Mouse (Mus musculus): Measurements from ENCODE around the gene Cabcoco1. TPM values are rescaled to one million over a fixed set of nuclear protein-coding genes. Genes with fewer than 3 reads are reported as not detected.

The Cabcoco1 gene
- polyA plus RNA-seq, 1 experiment: not detected

DNA sequence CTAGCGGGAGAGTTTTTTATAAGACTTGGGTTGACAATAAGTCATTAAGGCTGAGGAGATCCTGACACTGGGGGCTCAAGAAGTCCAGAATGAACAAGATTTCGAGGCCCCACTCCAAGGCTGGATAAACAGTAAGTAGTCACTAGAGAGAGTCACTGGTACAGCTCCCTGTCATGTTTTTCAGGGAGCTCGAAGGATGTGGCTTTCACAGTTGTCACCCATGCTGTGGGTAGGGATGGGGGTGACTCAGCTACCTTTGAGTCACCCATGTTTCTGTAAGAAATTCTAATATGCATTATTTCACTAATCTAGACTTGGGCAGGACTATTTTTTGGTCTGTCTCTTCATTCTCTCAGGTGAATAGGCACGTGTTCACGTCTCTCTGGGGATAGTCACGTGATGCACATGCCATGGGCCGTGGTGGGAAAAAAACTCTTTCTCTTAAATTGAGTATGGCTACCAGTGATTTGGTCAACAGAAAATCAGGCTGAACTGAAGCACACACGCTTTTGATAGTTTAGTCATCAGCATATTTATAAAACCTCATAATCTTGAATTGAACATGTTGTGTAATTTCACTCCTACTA is 29.2 kb downstream of the Cabcoco1 start:
- H3K27ac ChIP-seq (ENCODE audit: insufficient read depth, low read depth, low read length): no peak overlapping the region
- H3K4me3 ChIP-seq (ENCODE audit: insufficient read depth, low read length): no peak overlapping the region
- no peaks in the 10 kb centered on the region for H3K4me1 ChIP-seq (ENCODE audit: control insufficient read depth, insufficient read depth, low read length)
- TF ChIP-seq POLR2A (IDR thresholded peaks at IDR 0.05; ENCODE audit: borderline replicate concordance, low read depth, low read length): no peak
- TF ChIP-seq CTCF (IDR thresholded peaks at IDR 0.05; ENCODE audit: low read depth, low read length): no peak

DNA sequence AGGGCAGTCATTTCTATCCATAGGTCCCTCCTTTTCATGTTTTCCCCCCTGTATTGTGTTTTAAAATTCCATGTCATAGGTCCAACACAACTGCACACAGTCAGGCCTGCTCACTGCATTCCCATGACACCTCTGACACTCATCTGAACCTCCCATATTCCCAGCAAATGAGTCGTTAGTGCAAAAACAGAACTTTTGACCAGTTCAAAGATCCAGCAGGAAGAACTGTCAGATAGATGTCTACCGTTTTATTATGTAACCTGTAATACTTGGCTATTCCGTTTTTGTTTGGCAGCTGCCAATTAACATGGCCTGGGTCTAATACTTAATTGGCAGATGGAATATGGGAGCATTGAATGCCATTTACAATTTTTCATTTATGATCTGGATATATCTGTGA is 34.0 kb downstream of the Cabcoco1 start:
- TF ChIP-seq CTCF (IDR thresholded peaks at IDR 0.05; ENCODE audit: low read depth, low read length): no peak
- no peak for TF ChIP-seq POLR2A (IDR thresholded peaks at IDR 0.05; ENCODE audit: borderline replicate concordance, low read depth, low read length)
- Histone ChIP-seq H3K27ac (ENCODE audit: insufficient read depth, low read depth, low read length) (no peak overlapping the region), H3K4me3 (ENCODE audit: insufficient read depth, low read length) (no peak overlapping the region), H3K4me1 (ENCODE audit: control insufficient read depth, insufficient read depth, low read length) (no peaks in the 10 kb centered on the region)

DNA sequence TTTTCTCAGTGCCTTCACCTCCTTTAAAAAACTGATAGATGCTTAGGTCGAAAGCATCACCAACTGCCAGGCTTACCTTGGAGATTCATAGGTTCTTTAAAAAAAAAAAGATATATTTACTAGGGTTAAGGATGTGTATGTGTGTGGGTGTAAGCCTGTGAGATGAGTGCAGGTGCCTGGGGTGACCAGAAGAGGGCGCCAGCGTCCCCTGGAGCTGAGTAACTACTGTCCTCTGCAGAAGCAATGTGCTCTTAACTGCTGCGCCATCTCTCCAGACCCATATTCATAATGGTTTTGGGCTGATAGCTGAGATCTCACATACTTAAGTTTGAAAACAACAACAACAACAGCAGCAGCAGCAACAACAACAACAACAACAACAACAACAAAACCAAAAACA is 35.5 kb downstream of the Cabcoco1 start:
- Histone ChIP-seq H3K4me3 (ENCODE audit: insufficient read depth, low read length) (no peak overlapping the region), H3K4me1 (ENCODE audit: control insufficient read depth, insufficient read depth, low read length) (no peaks in the 10 kb centered on the region), H3K27ac (ENCODE audit: insufficient read depth, low read depth, low read length) (no peak overlapping the region)
- TF ChIP-seq POLR2A (IDR thresholded peaks at IDR 0.05; ENCODE audit: borderline replicate concordance, low read depth, low read length) (no peak), CTCF (IDR thresholded peaks at IDR 0.05; ENCODE audit: low read depth, low read length) (no peak)

DNA sequence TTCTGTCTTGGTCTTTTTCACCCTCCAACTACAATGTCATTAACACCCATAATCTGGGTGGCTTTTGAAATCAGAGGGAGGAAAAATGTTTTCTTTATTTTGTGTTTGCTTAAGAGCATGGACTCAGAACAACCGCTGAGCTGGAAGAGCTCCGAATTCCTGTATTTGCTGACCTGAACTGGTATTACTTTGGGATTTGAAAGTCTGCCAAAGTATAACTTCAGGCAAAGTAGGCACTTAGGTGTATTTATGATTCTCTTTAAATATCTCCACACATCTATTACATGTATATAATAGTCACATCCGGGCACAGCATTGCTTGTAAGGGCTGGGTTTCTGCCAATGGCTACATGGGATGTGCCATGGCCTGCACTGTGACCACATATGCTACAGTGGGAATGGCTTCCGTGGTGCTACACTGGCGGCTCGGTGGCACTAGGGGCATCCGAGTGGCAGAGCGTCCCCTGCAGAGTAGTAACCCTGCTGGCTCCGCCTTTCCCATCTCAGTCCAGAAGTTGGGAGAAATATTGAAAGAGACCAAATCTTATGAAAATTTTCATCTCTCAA is 37.0 kb downstream of the Cabcoco1 start:
- H3K4me1 ChIP-seq (ENCODE audit: control insufficient read depth, insufficient read depth, low read length): no peaks in the 10 kb centered on the region
- TF ChIP-seq POLR2A (IDR thresholded peaks at IDR 0.05; ENCODE audit: borderline replicate concordance, low read depth, low read length) (no peak), CTCF (IDR thresholded peaks at IDR 0.05; ENCODE audit: low read depth, low read length) (no peak)
- no peak overlapping the region for H3K4me3 ChIP-seq (ENCODE audit: insufficient read depth, low read length)
- no peak overlapping the region for H3K27ac ChIP-seq (ENCODE audit: insufficient read depth, low read depth, low read length)

DNA sequence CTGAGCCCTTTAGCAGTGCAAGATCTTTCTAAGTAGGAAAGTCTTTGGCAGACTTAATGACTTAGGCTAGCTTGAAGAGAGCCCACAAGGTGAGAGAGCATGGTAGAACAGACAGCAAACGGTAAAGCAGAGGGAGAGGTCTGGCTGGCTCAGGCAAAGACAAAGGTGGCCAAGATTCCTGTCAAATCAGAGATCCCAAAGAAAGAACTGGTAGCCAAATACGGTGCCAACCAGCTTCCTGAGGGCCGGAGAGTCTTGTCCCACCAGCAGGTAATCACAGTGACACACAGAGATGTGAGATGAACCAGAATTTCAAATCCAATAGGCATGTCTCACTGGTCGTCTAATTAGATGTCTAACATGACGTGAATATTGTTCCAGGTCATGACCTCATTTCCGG is 40.6 kb downstream of the Cabcoco1 start:
- Histone ChIP-seq H3K4me3 (ENCODE audit: insufficient read depth, low read length) (no peak overlapping the region), H3K4me1 (ENCODE audit: control insufficient read depth, insufficient read depth, low read length) (no peaks in the 10 kb centered on the region), H3K27ac (ENCODE audit: insufficient read depth, low read depth, low read length) (no peak overlapping the region)
- TF ChIP-seq POLR2A (IDR thresholded peaks at IDR 0.05; ENCODE audit: borderline replicate concordance, low read depth, low read length) (no peak), CTCF (IDR thresholded peaks at IDR 0.05; ENCODE audit: low read depth, low read length) (no peak)

DNA sequence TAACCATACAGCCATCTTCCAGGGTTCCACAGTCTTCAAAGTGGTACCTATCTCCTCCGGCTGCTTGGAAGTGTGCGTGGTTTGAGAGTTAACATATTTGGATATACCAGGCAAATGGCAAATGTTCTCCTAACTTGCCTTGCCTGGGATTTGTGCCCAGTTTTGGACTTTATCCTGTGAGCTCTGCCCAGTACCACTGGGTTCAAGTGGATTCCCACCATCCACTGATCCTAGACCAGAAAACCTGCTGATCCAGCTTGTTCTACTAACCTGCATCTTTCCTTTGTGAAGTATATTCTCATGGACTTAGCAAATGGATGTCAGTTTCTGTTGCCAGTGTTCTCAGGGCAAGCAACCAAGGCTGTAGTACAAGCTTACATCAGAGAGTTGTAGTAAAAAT is 46.5 kb downstream of the Cabcoco1 start:
- H3K27ac ChIP-seq (ENCODE audit: insufficient read depth, low read depth, low read length): no peak overlapping the region
- TF ChIP-seq CTCF (IDR thresholded peaks at IDR 0.05; ENCODE audit: low read depth, low read length) (no peak), POLR2A (IDR thresholded peaks at IDR 0.05; ENCODE audit: borderline replicate concordance, low read depth, low read length) (no peak)
- H3K4me1 ChIP-seq (ENCODE audit: control insufficient read depth, insufficient read depth, low read length): no peaks in the 10 kb centered on the region
- H3K4me3 ChIP-seq (ENCODE audit: insufficient read depth, low read length): no peak overlapping the region

DNA sequence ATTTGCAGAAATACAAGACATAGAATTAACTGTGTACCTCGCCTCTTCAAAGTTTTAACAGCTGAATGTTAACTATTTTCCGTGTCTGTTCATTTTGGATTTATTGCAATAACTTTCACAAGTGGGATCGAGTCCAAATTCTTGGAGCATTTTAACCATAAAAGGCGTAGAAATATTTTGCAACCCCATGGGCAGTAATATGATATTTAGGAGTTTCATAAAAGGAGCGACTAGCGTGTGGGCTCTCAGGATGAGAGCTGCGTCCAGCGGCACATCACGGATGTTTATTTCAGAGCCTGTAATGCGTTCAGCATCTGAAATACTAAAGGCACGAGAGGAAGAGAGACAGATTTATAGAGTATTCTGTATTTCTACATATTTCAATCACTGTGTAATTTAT is 50.1 kb downstream of the Cabcoco1 start:
- Histone ChIP-seq H3K4me1 (ENCODE audit: control insufficient read depth, insufficient read depth, low read length) (no peaks in the 10 kb centered on the region), H3K27ac (ENCODE audit: insufficient read depth, low read depth, low read length) (no peak overlapping the region), H3K4me3 (ENCODE audit: insufficient read depth, low read length) (no peak overlapping the region)
- TF ChIP-seq POLR2A (IDR thresholded peaks at IDR 0.05; ENCODE audit: borderline replicate concordance, low read depth, low read length) (no peak), CTCF (IDR thresholded peaks at IDR 0.05; ENCODE audit: low read depth, low read length) (no peak)

DNA sequence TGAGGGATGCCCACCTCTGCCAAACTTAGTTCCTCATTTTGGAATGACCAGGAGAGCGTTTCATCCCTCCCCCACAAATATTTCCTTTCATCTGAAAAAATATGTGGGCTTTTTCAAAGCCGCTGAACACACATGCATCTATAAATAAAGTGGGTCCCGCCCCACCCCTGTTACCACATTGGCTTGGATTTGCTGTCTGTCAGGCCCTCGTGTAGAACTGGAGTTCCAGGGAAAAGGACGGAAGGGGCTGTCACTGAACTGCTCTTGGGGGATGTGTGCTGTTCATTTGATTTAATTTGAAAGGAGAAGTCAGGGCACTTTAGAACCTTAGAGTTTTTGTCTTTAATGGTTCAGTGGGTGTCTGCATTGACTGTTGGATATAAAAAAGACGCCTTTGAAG is 50.9 kb downstream of the Cabcoco1 start:
- H3K27ac ChIP-seq (ENCODE audit: insufficient read depth, low read depth, low read length): no peak overlapping the region
- H3K4me3 ChIP-seq (ENCODE audit: insufficient read depth, low read length): no peak overlapping the region
- TF ChIP-seq CTCF (IDR thresholded peaks at IDR 0.05; ENCODE audit: low read depth, low read length) (no peak), POLR2A (IDR thresholded peaks at IDR 0.05; ENCODE audit: borderline replicate concordance, low read depth, low read length) (no peak)
- H3K4me1 ChIP-seq (ENCODE audit: control insufficient read depth, insufficient read depth, low read length): no peaks in the 10 kb centered on the region

DNA sequence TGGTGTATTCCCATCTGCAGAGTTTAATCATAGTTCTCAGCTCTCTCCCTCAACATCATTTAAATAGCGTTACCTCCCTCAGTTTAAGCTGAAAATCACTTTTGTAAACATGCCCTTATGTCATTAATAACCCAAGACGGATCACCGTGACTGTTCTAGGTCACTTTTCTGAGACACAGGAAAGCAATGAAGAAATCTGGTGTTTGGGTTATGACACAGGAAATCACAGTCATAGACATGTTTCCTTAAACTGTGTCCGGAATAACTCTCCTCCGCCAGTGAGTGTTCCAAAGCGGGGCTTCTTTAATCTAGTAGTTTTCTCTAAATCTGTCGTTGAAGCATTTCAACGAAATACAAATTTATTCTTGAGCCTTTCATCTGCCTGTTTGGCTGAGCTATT is 68.9 kb downstream of the Cabcoco1 start:
- Histone ChIP-seq H3K4me3 (ENCODE audit: insufficient read depth, low read length) (no peak overlapping the region), H3K27ac (ENCODE audit: insufficient read depth, low read depth, low read length) (0 out of 2 replicates have a peak overlapping the region, but pooled peaks have one; percentile 6), H3K4me1 (ENCODE audit: control insufficient read depth, insufficient read depth, low read length) (peaks cover 6% of the 10 kb centered on the region)
- TF ChIP-seq POLR2A (IDR thresholded peaks at IDR 0.05; ENCODE audit: borderline replicate concordance, low read depth, low read length) (no peak), CTCF (IDR thresholded peaks at IDR 0.05; ENCODE audit: low read depth, low read length) (no peak)

DNA sequence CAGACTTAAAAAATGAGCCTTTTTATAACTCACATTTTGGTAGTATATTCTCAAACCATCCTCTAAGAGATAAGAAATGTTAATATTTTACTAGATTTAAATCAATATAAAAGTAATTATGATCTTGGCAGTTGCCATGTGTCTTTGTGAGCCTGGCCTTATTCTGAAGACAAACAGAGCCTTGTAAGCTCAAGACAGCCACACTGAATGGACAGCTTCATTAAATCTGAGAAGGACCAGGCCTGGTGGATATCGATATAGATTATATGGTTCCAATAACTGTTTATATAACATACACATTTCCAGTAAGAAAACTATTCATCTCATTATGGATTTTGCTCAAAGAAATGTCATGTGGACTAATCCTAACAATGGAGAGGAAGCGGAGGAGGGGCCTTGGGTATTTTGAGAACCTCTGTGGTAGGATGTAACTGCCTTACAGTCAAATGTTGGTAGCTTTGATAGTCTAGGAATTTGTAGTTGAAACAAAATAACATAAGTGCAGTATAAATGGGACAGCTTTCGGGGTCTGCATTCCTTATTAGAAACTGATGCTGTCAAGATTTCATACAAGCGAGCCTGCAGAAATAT is 75.9 kb downstream of the Cabcoco1 start:
- no peak overlapping the region for H3K4me3 ChIP-seq (ENCODE audit: insufficient read depth, low read length)
- H3K4me1 ChIP-seq (ENCODE audit: control insufficient read depth, insufficient read depth, low read length): peaks cover 3% of the 10 kb centered on the region; the same call in 1 of the 2 replicates
- no peak overlapping the region for H3K27ac ChIP-seq (ENCODE audit: insufficient read depth, low read depth, low read length)
- TF ChIP-seq POLR2A (IDR thresholded peaks at IDR 0.05; ENCODE audit: borderline replicate concordance, low read depth, low read length) (no peak), CTCF (IDR thresholded peaks at IDR 0.05; ENCODE audit: low read depth, low read length) (no peak)
